In the genomic region with DNA sequence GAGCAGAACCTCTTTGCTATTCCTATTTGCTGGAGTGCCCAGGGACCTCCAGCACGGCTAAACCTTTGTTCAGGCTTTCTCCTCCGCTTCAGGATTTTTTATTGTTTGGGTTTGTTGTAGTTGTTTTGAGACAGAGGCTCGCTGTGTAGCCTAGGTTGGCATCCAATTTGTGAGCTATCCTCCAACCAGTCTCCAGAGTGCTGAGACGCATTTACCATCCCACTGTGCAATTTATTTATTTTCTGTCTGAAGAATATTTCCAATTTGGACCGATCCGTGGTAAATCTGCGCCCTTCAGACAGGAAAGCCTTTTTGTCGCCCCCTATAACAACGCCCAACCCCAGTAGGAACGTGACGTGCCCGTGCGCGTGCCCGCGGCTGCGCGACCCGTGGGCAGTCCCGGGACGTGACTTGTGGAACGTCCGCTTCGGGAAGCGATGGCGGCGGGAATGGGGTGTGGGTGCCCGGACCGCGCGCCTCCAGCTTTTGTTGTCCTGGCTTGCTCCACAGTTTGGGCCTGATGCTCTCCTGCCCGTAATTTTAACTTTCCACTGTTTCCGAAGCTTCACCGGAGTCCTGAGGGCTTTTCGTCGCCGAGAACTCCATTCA, we compare ENCODE assay signal across 8 mouse cellular contexts. TPM values are rescaled to one million over a fixed set of nuclear protein-coding genes. Genes with fewer than 3 reads are reported as not detected.
DNase-seq lines count a peak whose midpoint lies in the region; ATAC-seq and TF ChIP-seq lines count a peak whose summit lies in the region.

No protein-coding gene starts in this region.

- peak overlapping the region; percentile 98 for H3K9ac ChIP-seq in heart, embryonic 11.5 days (ENCODE audit: low read depth, low read length)
- H3K9ac ChIP-seq in kidney, embryonic 15.5 days: peak overlapping the region; percentile 64
- H3K9ac ChIP-seq in midbrain, postnatal 0 days (replicated peaks; ENCODE audit: low read length, poor library complexity, severe bottlenecking): peak overlapping the region; percentile 70

- no peaks in the 10 kb centered on the region for H3K27me3 ChIP-seq in heart, embryonic 11.5 days (ENCODE audit: control insufficient read depth, insufficient read depth, low read length)
- H3K27me3 ChIP-seq in kidney, embryonic 15.5 days: no peaks in the 10 kb centered on the region
- no peaks in the 10 kb centered on the region for H3K27me3 ChIP-seq in midbrain, postnatal 0 days (ENCODE audit: insufficient read depth, low read length)

- peak overlapping the region; percentile 52 for H3K4me3 ChIP-seq in embryonic fibroblast, embryonic 13.5 days (ENCODE audit: insufficient read depth, low read length)
- H3K4me3 ChIP-seq in heart, embryonic 11.5 days (ENCODE audit: low read depth, low read length): peak overlapping the region; percentile 98
- peak overlapping the region; percentile 77 for H3K4me3 ChIP-seq in kidney, embryonic 15.5 days (replicated peaks)
- peak overlapping the region; percentile 93 for H3K4me3 ChIP-seq in midbrain, postnatal 0 days (ENCODE audit: low read depth, low read length)

- under 1% methylated on average over 37 of the region's 37 CpGs for WGBS in heart, embryonic 11.5 days (ENCODE audit: insufficient replicate concordance)
- under 1% methylated on average over 37 of the region's 37 CpGs for WGBS in kidney, embryonic 15.5 days
- WGBS in midbrain, postnatal 0 days: 1% methylated on average over 37 of the region's 37 CpGs

- peak overlapping the region; percentile 80 for H3K4me2 ChIP-seq in heart, embryonic 11.5 days
- H3K4me2 ChIP-seq in kidney, embryonic 15.5 days: peak overlapping the region; percentile 86
- H3K4me2 ChIP-seq in midbrain, postnatal 0 days (ENCODE audit: low read depth, low read length, poor library complexity, severe bottlenecking): peak overlapping the region; percentile 98

- peaks cover 6% of the 10 kb centered on the region; the same call in 1 of the 2 replicates for H3K4me1 ChIP-seq in embryonic fibroblast, embryonic 13.5 days (ENCODE audit: control insufficient read depth, insufficient read depth, low read length)
- H3K4me1 ChIP-seq in heart, embryonic 11.5 days (ENCODE audit: control insufficient read depth, insufficient read depth, low read length): peaks cover 21% of the 10 kb centered on the region
- peaks cover 28% of the 10 kb centered on the region for H3K4me1 ChIP-seq in kidney, embryonic 15.5 days
- peaks cover 19% of the 10 kb centered on the region for H3K4me1 ChIP-seq in midbrain, postnatal 0 days (ENCODE audit: insufficient read depth, low read length)

- no peaks in the 10 kb centered on the region for H3K36me3 ChIP-seq in heart, embryonic 11.5 days (ENCODE audit: control insufficient read depth, insufficient read depth, low read length)
- peaks cover 7% of the 10 kb centered on the region for H3K36me3 ChIP-seq in kidney, embryonic 15.5 days
- no peaks in the 10 kb centered on the region for H3K36me3 ChIP-seq in midbrain, postnatal 0 days (ENCODE audit: insufficient read depth, low read length)

- no peaks in the 10 kb centered on the region for H3K9me3 ChIP-seq in heart, embryonic 11.5 days (replicated peaks; ENCODE audit: control insufficient read depth, low read length)
- no peaks in the 10 kb centered on the region for H3K9me3 ChIP-seq in kidney, embryonic 15.5 days (replicated peaks)
- no peaks in the 10 kb centered on the region for H3K9me3 ChIP-seq in midbrain, postnatal 0 days (ENCODE audit: low read length)

- peak; percentile 78 for ATAC-seq in heart, embryonic 11.5 days (replicated peaks; ENCODE audit: insufficient number of reproducible peaks, low FRiP score, low TSS enrichment)
- ATAC-seq in kidney, embryonic 15.5 days (replicated peaks; ENCODE audit: low FRiP score): peak; percentile 77
- ATAC-seq in midbrain, postnatal 0 days (ENCODE audit: low FRiP score): peak; percentile 80

- DNase-seq in B cell, adult 2 months: peak; percentile 86 to 87
- DNase-seq in brain, adult 2 months (ENCODE audit: low read depth, low spot score): peak; percentile 97
- peak; percentile 90 for DNase-seq in liver
- peak; percentile 94 for DNase-seq in midbrain, postnatal 0 days (ENCODE audit: low spot score)
- peak; percentile 83 to 88 for DNase-seq in spleen, postnatal 36 days (ENCODE audit: low spot score in 2 of 2)

- TF ChIP-seq POLR2A in embryonic fibroblast, embryonic 13.5 days (IDR thresholded peaks at IDR 0.05; ENCODE audit: low read depth, low read length): peak; percentile 86

- H3K27ac ChIP-seq in embryonic fibroblast, embryonic 13.5 days (ENCODE audit: insufficient read depth, low read length): peak overlapping the region; percentile 99
- peak overlapping the region; percentile 100 for H3K27ac ChIP-seq in heart, embryonic 11.5 days (ENCODE audit: low read depth, low read length)
- H3K27ac ChIP-seq in kidney, embryonic 15.5 days: peak overlapping the region; percentile 100
- H3K27ac ChIP-seq in midbrain, postnatal 0 days (ENCODE audit: low read depth, low read length): peak overlapping the region; percentile 98

- no peak for TF ChIP-seq CTCF in embryonic fibroblast, embryonic 13.5 days (IDR thresholded peaks at IDR 0.05; ENCODE audit: borderline replicate concordance, insufficient read depth, low read length)
- TF ChIP-seq CTCF in midbrain, postnatal 0 days (IDR thresholded peaks at IDR 0.05): peak; percentile 62

RNA-seq across cellular contexts. Expression of a gene that starts 0.8 kb away (rescaled TPM):
- 46.4 and 53.5 TPM in 2 replicates for polyA plus RNA-seq in embryonic fibroblast, embryonic 13.5 days (2011; ENCODE audit: insufficient read length, low read depth, missing spikeins)
- polyA plus RNA-seq in heart, embryonic 11.5 days (2014; fragmentation: Nextera tagmentation; extraction: Ambion mirVana): 31.6 and 35.0 TPM in 2 replicates
- polyA plus RNA-seq in kidney, embryonic 15.5 days (2015; fragmentation: Nextera tagmentation; extraction: Ambion mirVana): 37.5 and 37.9 TPM in 2 replicates
- 32.0 and 34.0 TPM in 2 replicates for total RNA-seq in midbrain, postnatal 0 days (2014; rRNA removed)
- polyA plus RNA-seq in midbrain, postnatal 0 days (2015; fragmentation: Nextera tagmentation; extraction: Ambion mirVana): 18.4 and 23.1 TPM in 2 replicates

Comparison
In these comparisons a context has a peak if more than half of its experiments do, and no peak if none do; other contexts are left out.
1. Peak in every context shown above with its lines: DNase-seq, ATAC-seq, H3K4me3 ChIP-seq and H3K27ac ChIP-seq.